ENCODE assay signal across 8 mouse cellular contexts in genomic region chr9:70208751-70209150, GRCm38 (mm10). TPM values are rescaled to one million over a fixed set of nuclear protein-coding genes. Genes with fewer than 3 reads are reported as not detected.
DNase-seq lines count a peak whose midpoint lies in the region; ATAC-seq and TF ChIP-seq lines count a peak whose summit lies in the region.

No protein-coding gene starts in this region.

- H3K4me2 ChIP-seq in forebrain, postnatal 0 days (ENCODE audit: low read depth), result peak overlapping the region; percentile 96
- H3K4me2 ChIP-seq in limb, embryonic 15.5 days, result peak overlapping the region; percentile 92

- H3K27ac ChIP-seq in forebrain, postnatal 0 days (ENCODE audit: low read depth, low read length), result no peak overlapping the region
- peak overlapping the region; percentile 93 for H3K27ac ChIP-seq in limb, embryonic 15.5 days
- peak overlapping the region; percentile 86; the same call in 1 of the 2 replicates for H3K27ac ChIP-seq in small intestine, adult 2 months (ENCODE audit: insufficient read depth, low read depth, low read length)

- ATAC-seq in CD4-positive, CD25-positive, alpha-beta regulatory T cell, adult 4 months, result no peak
- ATAC-seq in forebrain, postnatal 0 days, result no peak
- no peak for ATAC-seq in limb, embryonic 15.5 days (ENCODE audit: insufficient number of reproducible peaks, low FRiP score, low TSS enrichment, low read depth)

- DNase-seq in CD4-positive, CD25-positive, alpha-beta regulatory T cell, adult 2 months (ENCODE audit: low read depth, low spot score), result peak; percentile 33
- peak; percentile 33 for DNase-seq in 3T3-L1 (ENCODE audit: low read depth, low spot score)
- no peak for DNase-seq in forebrain, postnatal 0 days
- no peak for DNase-seq in layer of hippocampus, postnatal 25 days (ENCODE audit: extremely low spot score in 1 of 2, low spot score in 1 of 2)
- DNase-seq in right cerebral cortex, postnatal 10 days (ENCODE audit: low spot score in 2 of 2), result no peak

- peaks cover 10% of the 10 kb centered on the region for H3K4me1 ChIP-seq in forebrain, postnatal 0 days (ENCODE audit: insufficient read depth)
- peaks cover 24% of the 10 kb centered on the region for H3K4me1 ChIP-seq in limb, embryonic 15.5 days
- H3K4me1 ChIP-seq in small intestine, adult 2 months (ENCODE audit: control insufficient read depth, insufficient read depth, insufficient read length, low read length), result peaks cover 11% of the 10 kb centered on the region

- H3K36me3 ChIP-seq in forebrain, postnatal 0 days (ENCODE audit: insufficient read depth), result no peaks in the 10 kb centered on the region
- H3K36me3 ChIP-seq in limb, embryonic 15.5 days, result no peaks in the 10 kb centered on the region
- no peaks in the 10 kb centered on the region for H3K36me3 ChIP-seq in small intestine, adult 2 months (ENCODE audit: control insufficient read depth, insufficient read depth, low read length)

- no peak for TF ChIP-seq CTCF in forebrain, postnatal 0 days (IDR thresholded peaks at IDR 0.05; ENCODE audit: low read depth)
- no peak for TF ChIP-seq CTCF in small intestine, adult 2 months (IDR thresholded peaks at IDR 0.05; ENCODE audit: extremely low read depth, insufficient read length, insufficient replicate concordance, low read depth, low read length)

- H3K4me3 ChIP-seq in forebrain, postnatal 0 days (ENCODE audit: low read depth, low read length), result peak overlapping the region; percentile 47
- H3K4me3 ChIP-seq in limb, embryonic 15.5 days, result peak overlapping the region; percentile 71
- H3K4me3 ChIP-seq in small intestine, adult 2 months (ENCODE audit: low read depth, low read length), result peak overlapping the region; percentile 78

- WGBS in forebrain, postnatal 0 days, result 19% methylated on average over 12 of the region's 12 CpGs
- WGBS in limb, embryonic 15.5 days, result 12% methylated on average over 12 of the region's 12 CpGs
- 9% methylated on average over 12 of the region's 12 CpGs for WGBS in small intestine, adult 2 months

- H3K9me3 ChIP-seq in forebrain, postnatal 0 days (ENCODE audit: low read length), result no peaks in the 10 kb centered on the region
- H3K9me3 ChIP-seq in limb, embryonic 15.5 days, result no peaks in the 10 kb centered on the region

- H3K9ac ChIP-seq in forebrain, postnatal 0 days, result no peak overlapping the region
- H3K9ac ChIP-seq in limb, embryonic 15.5 days, result peak overlapping the region; percentile 58; the same call in 1 of the 2 replicates

- TF ChIP-seq POLR2A in small intestine, adult 2 months (IDR thresholded peaks at IDR 0.05; ENCODE audit: low read depth, low read length), result no peak

- H3K27me3 ChIP-seq in forebrain, postnatal 0 days (ENCODE audit: insufficient read depth, low read length), result peaks cover 6% of the 10 kb centered on the region; the same call in 1 of the 2 replicates
- H3K27me3 ChIP-seq in limb, embryonic 15.5 days, result no peaks in the 10 kb centered on the region
- no peaks in the 10 kb centered on the region for H3K27me3 ChIP-seq in small intestine, adult 2 months (ENCODE audit: control insufficient read depth, insufficient read depth, low read length)

RNA-seq across cellular contexts. Expression of gene Myo1e, which starts 1.6 kb away (rescaled TPM):
- polyA plus RNA-seq in CD4-positive, CD25-positive, alpha-beta regulatory T cell, adult 4 months (2017; shearing (Covaris generic)), result 10 to 100 TPM; 32.1 to 54.1 TPM
- 4.6 and 6.2 TPM in 2 replicates for total RNA-seq in forebrain, postnatal 0 days (2014; rRNA removed)
- 2.2 and 3.6 TPM in 2 replicates for polyA plus RNA-seq in forebrain, postnatal 0 days (2015; fragmentation: Nextera tagmentation; extraction: Ambion mirVana)
- polyA plus RNA-seq in limb, embryonic 15.5 days (2015; fragmentation: Nextera tagmentation; extraction: Ambion mirVana), result 27.5 and 28.5 TPM in 2 replicates
- polyA plus RNA-seq in small intestine, adult 2 months (2012; rRNA removed), result 7.1 and 19.5 TPM in 2 replicates
- total RNA-seq in layer of hippocampus, postnatal 25 days (2021), result 1 to 10 TPM; 8.9 TPM

Comparison
In these comparisons a context has a peak if more than half of its experiments do, and no peak if none do; other contexts are left out.
1. DNase-seq: peak in CD4-positive, CD25-positive, alpha-beta regulatory T cell, adult 2 months (single experiment) and 3T3-L1 (single experiment); none in forebrain, postnatal 0 days (single experiment), layer of hippocampus, postnatal 25 days (0 of 2) and right cerebral cortex, postnatal 10 days (0 of 2).
2. Peak in every context shown above with its lines, with median percentiles within 50 percentile points of each other: H3K4me3 ChIP-seq.